Mouse (Mus musculus): ENCODE results near the gene Myo16. TPM values are rescaled to one million over a fixed set of nuclear protein-coding genes. Genes with fewer than 3 reads are reported as not detected.

The Myo16 gene
- 0.02 TPM for polyA plus RNA-seq (2012; fragmentation: generic; extraction: Trizol)
- long read RNA-seq, experiment 1 = 0 reads
- long read RNA-seq, experiment 2 = 0 reads

DNA sequence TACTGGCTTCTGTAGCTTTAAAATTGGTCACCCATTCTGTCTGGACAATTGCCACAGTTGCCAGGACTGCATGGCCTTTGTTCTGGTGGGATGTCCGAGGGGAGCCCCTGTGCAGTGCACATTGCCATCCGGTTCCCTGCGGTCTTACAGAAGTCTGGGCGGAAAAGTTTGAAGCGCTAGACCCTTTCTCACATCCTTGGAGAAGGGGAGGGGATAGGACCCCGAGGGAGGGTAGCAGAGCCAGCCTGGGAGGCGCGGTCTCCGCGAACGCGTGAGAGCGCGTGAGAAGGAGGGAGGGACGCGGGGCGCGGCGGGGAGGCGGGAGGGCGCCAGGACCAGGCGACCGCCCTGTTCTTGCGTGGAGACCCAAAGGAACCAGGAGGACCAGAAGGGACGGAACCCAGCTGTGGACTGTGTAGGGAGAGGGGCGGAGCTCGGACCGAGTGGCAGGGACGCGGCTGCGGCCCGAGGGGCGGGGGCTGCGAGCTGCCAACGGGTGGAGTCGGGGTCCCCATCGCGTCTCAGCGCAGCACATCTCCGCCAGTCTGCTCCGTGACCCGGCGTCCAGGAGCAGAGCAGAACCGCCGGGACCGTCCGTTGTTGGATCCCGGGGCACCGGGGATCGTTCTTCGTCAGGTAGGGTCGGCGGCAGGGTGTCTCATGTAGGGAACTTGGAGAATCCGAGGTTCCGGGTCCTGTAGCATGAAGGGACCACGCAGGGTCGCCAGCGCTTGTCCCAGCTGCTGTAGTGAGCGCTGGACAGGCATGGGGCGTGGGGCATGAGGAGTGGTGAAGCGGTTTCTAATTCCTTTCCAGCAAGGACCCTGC, at the start of gene Myo16:
Gene Myo16 (plus strand): TSS at position 301 of the 828 bp plus-strand sequence.
- Histone ChIP-seq H3ac (ENCODE audit: control insufficient read depth, insufficient read length, low read depth) (no peak within 1 kb of the TSS), H3K79me3 (ENCODE audit: low read depth) (no peaks in the 10 kb centered on the region), H3K79me2 (ENCODE audit: control insufficient read depth, insufficient read depth) (no peaks in the 10 kb centered on the region), H3K36me3 (ENCODE audit: control insufficient read depth, insufficient read depth) (no peaks in the 10 kb centered on the region), H3K4me3 (ENCODE audit: insufficient read depth, poor library complexity, severe bottlenecking) (no peak within 1 kb of the TSS), H3K27me3 (ENCODE audit: control insufficient read depth, insufficient read depth, insufficient read length) (peaks cover 7% of the 10 kb centered on the region)
- TF ChIP-seq CEBPB (IDR thresholded peaks at IDR 0.05; ENCODE audit: low read depth) (no peak), FOSL1 (IDR thresholded peaks at IDR 0.05; ENCODE audit: insufficient read depth, low read length, poor library complexity, severe bottlenecking) (no peak), CTCF (IDR thresholded peaks at IDR 0.05; ENCODE audit: control insufficient read depth, insufficient read depth, insufficient read length) (no peak), MAX (IDR thresholded peaks at IDR 0.05) (no peak), USF1 (IDR thresholded peaks at IDR 0.05; ENCODE audit: low read depth) (no peak), MYOG (IDR thresholded peaks at IDR 0.05; ENCODE audit: control insufficient read depth, extremely low read depth, insufficient read length) (no peak), MYOD1 (IDR thresholded peaks at IDR 0.05; ENCODE audit: control insufficient read depth, insufficient read length, low read depth) (no peak)

DNA sequence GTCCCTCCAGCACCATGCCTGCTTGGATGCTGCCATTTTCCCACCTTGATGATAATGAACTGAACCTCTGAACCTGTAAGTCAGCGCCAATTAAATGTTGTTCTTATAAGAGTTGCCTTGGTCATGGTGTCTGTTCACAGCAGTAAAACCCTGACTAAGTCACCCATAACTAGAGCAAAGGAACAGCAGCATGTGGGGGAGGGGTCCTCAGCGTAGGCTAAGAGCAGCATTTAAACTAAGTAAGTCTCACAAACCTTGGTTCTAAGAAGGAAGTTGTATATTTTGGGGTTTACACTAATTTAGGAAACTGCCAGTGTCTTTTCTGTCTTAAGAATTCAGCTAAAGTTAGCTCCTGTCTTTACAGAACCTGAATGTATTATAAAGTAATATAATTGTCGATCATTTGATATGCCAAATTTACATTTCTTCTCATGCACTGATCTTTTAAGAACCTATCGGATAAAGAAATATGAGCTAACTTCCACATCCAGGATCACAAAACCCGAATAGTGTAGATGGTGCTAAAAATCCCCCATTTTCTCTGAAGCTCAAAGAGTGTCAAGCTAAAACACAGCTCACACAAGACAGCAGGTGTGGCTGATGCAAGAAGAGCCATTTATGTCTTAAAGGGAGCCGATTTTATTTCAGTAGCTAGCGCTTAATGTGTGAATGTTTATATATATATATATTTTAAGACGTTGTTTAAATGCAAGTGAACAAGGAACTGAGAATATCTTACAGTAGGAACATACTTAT, 45.0 kb upstream of the Myo16 start:
- no peaks in the 10 kb centered on the region for H3K79me3 ChIP-seq (ENCODE audit: low read depth)
- TF ChIP-seq MYOD1 (IDR thresholded peaks at IDR 0.05; ENCODE audit: control insufficient read depth, insufficient read length, low read depth) = no peak
- TF ChIP-seq FOSL1 (IDR thresholded peaks at IDR 0.05; ENCODE audit: insufficient read depth, low read length, poor library complexity, severe bottlenecking) = no peak
- no peak for TF ChIP-seq CEBPB (IDR thresholded peaks at IDR 0.05; ENCODE audit: low read depth)
- no peak for TF ChIP-seq MYOG (IDR thresholded peaks at IDR 0.05; ENCODE audit: control insufficient read depth, extremely low read depth, insufficient read length)
- no peak for TF ChIP-seq CTCF (IDR thresholded peaks at IDR 0.05; ENCODE audit: control insufficient read depth, insufficient read depth, insufficient read length)
- no peak for TF ChIP-seq USF1 (IDR thresholded peaks at IDR 0.05; ENCODE audit: low read depth)
- H3K36me3 ChIP-seq (ENCODE audit: control insufficient read depth, insufficient read depth) = no peaks in the 10 kb centered on the region
- H3K4me3 ChIP-seq (ENCODE audit: insufficient read depth, poor library complexity, severe bottlenecking) = no peak overlapping the region
- no peaks in the 10 kb centered on the region for H3K79me2 ChIP-seq (ENCODE audit: control insufficient read depth, insufficient read depth)
- no peak overlapping the region for H3ac ChIP-seq (ENCODE audit: control insufficient read depth, insufficient read length, low read depth)
- no peaks in the 10 kb centered on the region for H3K27me3 ChIP-seq (ENCODE audit: control insufficient read depth, insufficient read depth, insufficient read length)

DNA sequence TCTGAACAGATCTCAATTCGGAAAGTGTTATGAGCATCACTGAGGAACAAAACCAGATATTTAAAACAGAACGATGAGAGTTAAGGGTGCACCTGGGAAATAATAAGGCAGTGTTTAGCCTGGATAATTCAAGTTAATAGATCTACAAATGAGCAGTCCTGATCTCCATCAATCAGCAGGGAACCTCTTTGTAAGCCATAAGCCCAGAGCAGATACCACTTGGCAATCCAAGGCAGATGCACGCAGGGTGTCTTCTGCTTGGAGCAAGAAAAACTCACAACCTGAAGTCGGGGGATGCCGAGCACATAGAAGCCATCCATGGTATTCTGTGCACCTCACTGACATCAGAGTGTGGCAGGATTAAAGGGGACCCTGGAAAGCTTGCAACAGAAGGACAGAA, 31.0 kb upstream of the Myo16 start:
- no peaks in the 10 kb centered on the region for H3K36me3 ChIP-seq (ENCODE audit: control insufficient read depth, insufficient read depth)
- no peaks in the 10 kb centered on the region for H3K79me3 ChIP-seq (ENCODE audit: low read depth)
- H3K4me3 ChIP-seq (ENCODE audit: insufficient read depth, poor library complexity, severe bottlenecking) = no peak overlapping the region
- no peaks in the 10 kb centered on the region for H3K27me3 ChIP-seq (ENCODE audit: control insufficient read depth, insufficient read depth, insufficient read length)
- no peak overlapping the region for H3ac ChIP-seq (ENCODE audit: control insufficient read depth, insufficient read length, low read depth)
- no peaks in the 10 kb centered on the region for H3K79me2 ChIP-seq (ENCODE audit: control insufficient read depth, insufficient read depth)
- TF ChIP-seq MYOD1 (IDR thresholded peaks at IDR 0.05; ENCODE audit: control insufficient read depth, insufficient read length, low read depth) (no peak), USF1 (IDR thresholded peaks at IDR 0.05; ENCODE audit: low read depth) (no peak), CTCF (IDR thresholded peaks at IDR 0.05; ENCODE audit: control insufficient read depth, insufficient read depth, insufficient read length) (no peak), FOSL1 (IDR thresholded peaks at IDR 0.05; ENCODE audit: insufficient read depth, low read length, poor library complexity, severe bottlenecking) (no peak), MAX (IDR thresholded peaks at IDR 0.05) (no peak), MYOG (IDR thresholded peaks at IDR 0.05; ENCODE audit: control insufficient read depth, extremely low read depth, insufficient read length) (no peak), CEBPB (IDR thresholded peaks at IDR 0.05; ENCODE audit: low read depth) (no peak)

DNA sequence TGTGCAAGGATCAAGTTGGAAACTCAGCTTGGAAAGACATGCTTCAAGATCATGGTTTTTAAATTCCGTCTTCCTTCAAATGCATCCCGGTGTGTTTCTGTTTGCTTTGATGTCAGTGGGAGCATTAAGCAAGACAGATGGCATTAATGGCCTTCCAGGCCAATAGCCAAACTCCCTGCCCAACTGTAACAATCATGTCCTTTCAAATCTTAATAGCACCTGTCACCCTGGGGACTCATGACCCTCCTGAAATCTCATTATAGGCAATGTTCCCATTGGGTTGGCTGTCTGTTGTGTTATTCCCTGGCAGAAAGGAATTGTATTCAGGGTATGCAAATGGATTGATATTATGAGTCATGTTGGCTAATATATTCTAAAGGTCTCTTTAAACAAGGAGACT, 30.3 kb upstream of the Myo16 start:
- no peaks in the 10 kb centered on the region for H3K27me3 ChIP-seq (ENCODE audit: control insufficient read depth, insufficient read depth, insufficient read length)
- H3K79me2 ChIP-seq (ENCODE audit: control insufficient read depth, insufficient read depth) = no peaks in the 10 kb centered on the region
- H3K36me3 ChIP-seq (ENCODE audit: control insufficient read depth, insufficient read depth) = no peaks in the 10 kb centered on the region
- H3ac ChIP-seq (ENCODE audit: control insufficient read depth, insufficient read length, low read depth) = no peak overlapping the region
- H3K4me3 ChIP-seq (ENCODE audit: insufficient read depth, poor library complexity, severe bottlenecking) = no peak overlapping the region
- no peaks in the 10 kb centered on the region for H3K79me3 ChIP-seq (ENCODE audit: low read depth)
- no peak for TF ChIP-seq MYOD1 (IDR thresholded peaks at IDR 0.05; ENCODE audit: control insufficient read depth, insufficient read length, low read depth)
- TF ChIP-seq CEBPB (IDR thresholded peaks at IDR 0.05; ENCODE audit: low read depth) = no peak
- no peak for TF ChIP-seq FOSL1 (IDR thresholded peaks at IDR 0.05; ENCODE audit: insufficient read depth, low read length, poor library complexity, severe bottlenecking)
- TF ChIP-seq MAX (IDR thresholded peaks at IDR 0.05) = no peak
- no peak for TF ChIP-seq MYOG (IDR thresholded peaks at IDR 0.05; ENCODE audit: control insufficient read depth, extremely low read depth, insufficient read length)
- TF ChIP-seq CTCF (IDR thresholded peaks at IDR 0.05; ENCODE audit: control insufficient read depth, insufficient read depth, insufficient read length) = no peak

DNA sequence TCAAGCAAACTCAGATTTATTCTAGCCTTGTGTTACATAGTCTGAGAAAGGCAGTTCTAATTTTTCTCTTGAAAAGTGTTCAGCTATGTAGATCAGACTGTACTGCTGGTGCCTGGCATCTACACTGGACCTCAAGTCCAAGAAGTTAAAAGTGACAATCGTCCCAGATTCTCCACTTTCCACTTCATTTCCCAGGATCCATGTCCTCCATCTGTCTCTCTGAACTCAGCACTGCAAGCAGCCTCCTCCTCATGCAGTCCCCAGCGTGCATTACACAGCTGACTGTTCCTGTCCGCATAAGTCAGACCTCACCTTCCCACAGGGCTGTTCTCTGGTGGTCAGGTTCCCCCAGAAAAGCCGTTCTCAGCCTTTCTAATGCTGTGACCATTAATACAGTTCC, 28.0 kb upstream of the Myo16 start:
- H3K79me3 ChIP-seq (ENCODE audit: low read depth) = no peaks in the 10 kb centered on the region
- H3K4me3 ChIP-seq (ENCODE audit: insufficient read depth, poor library complexity, severe bottlenecking) = no peak overlapping the region
- no peaks in the 10 kb centered on the region for H3K27me3 ChIP-seq (ENCODE audit: control insufficient read depth, insufficient read depth, insufficient read length)
- no peak overlapping the region for H3ac ChIP-seq (ENCODE audit: control insufficient read depth, insufficient read length, low read depth)
- no peaks in the 10 kb centered on the region for H3K79me2 ChIP-seq (ENCODE audit: control insufficient read depth, insufficient read depth)
- no peak for TF ChIP-seq CTCF (IDR thresholded peaks at IDR 0.05; ENCODE audit: control insufficient read depth, insufficient read depth, insufficient read length)
- no peak for TF ChIP-seq MAX (IDR thresholded peaks at IDR 0.05)
- no peak for TF ChIP-seq MYOD1 (IDR thresholded peaks at IDR 0.05; ENCODE audit: control insufficient read depth, insufficient read length, low read depth)
- no peak for TF ChIP-seq USF1 (IDR thresholded peaks at IDR 0.05; ENCODE audit: low read depth)
- no peak for TF ChIP-seq FOSL1 (IDR thresholded peaks at IDR 0.05; ENCODE audit: insufficient read depth, low read length, poor library complexity, severe bottlenecking)
- TF ChIP-seq MYOG (IDR thresholded peaks at IDR 0.05; ENCODE audit: control insufficient read depth, extremely low read depth, insufficient read length) = no peak
- TF ChIP-seq CEBPB (IDR thresholded peaks at IDR 0.05; ENCODE audit: low read depth) = no peak
- H3K36me3 ChIP-seq (ENCODE audit: control insufficient read depth, insufficient read depth) = no peaks in the 10 kb centered on the region

Measured in C2C12 (cell line).